Mouse (Mus musculus): ENCODE measurements at regions not wholly inside any gene's neighbourhood (a gene's known extent, or its start where the extent isn't known, plus 50 kb on each side); places are given as distances from the start of the nearest gene placed in this dataset.

DNA sequence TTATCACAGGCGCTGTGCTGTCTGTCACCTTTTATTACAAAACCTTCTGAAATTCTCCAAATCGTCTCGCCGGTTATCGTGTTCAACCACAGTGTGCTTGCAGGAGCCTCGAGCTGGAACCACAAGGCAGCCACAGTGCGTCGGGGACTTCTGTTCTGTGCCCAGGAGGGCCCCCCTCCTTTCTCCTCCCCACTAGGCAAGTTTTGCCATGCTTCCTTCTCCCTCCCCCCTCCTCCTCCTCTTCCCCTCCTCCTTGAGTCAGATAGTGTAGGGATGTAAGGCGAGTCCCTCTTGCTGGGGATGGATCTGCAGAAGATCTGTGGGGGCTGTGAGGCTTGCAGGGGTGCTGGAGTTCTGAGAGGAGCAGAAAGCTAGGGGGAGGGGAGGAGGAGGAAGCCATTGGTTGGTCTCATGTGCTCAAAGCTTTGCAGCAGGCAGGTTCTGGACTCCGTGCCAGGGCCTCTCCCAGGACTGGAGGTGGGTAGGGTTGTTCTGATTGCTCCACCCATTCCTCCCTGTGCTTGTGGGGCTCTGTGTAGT lies 262.5 kb downstream of the Uaca start:
- no peak for TF ChIP-seq CTCF (conservative IDR thresholded peaks at IDR 0.05; ENCODE audit: low read length)
- no peak for TF ChIP-seq POU5F1 (IDR thresholded peaks at IDR 0.05; ENCODE audit: borderline replicate concordance, low read length)
